Mouse (Mus musculus) thymus, adult 2 months (tissue): ENCODE measurements around the gene Fbxl19.

Source experiments
- CTCF ChIP-seq: fragments of 200-500 bp; IDR thresholded peaks from 2 replicates; pipeline ENCODE4 v1.5.1; 2012; ENCODE audit warnings: mild to moderate bottlenecking, control low read depth, low read length, moderate library complexity, borderline replicate concordance; ENCODE audit not compliant: control insufficient read depth, poor library complexity, insufficient read depth; ENCODE audit errors: extremely low read depth
- POLR2A ChIP-seq: fragments of 200-500 bp; IDR thresholded peaks from 2 replicates; pipeline ENCODE4 v1.6.1; 2012; ENCODE audit warnings: mild to moderate bottlenecking, low read length, control low read depth, moderate library complexity; ENCODE audit not compliant: control insufficient read depth, poor library complexity, insufficient read depth; ENCODE audit errors: extremely low read depth

DNA sequence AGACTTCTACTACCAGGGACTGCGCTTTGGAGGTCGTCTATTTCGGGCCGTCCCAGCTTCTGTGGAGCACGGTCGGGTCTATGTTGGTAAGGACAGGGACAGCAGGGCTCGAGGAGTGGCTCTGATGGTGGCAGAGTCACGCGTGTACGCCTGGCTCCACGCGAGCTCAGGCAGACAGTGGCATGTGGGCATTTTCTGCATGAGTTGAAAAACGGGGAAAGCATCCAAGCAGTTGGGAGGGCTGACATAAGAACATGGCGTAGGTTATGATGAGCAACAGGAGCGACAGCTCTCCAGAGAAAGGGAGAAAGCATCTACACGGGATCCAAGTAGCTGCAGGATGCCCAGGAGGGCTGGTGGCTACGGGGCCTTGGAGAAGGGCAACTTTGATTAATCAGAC, 58.0 kb downstream of the Fbxl19 start:
- TF ChIP-seq CTCF (no peak), POLR2A (no peak)
